Mouse (Mus musculus) left cerebral cortex, adult 18-20 months (tissue): Measurements from ENCODE around the gene Tjap1. TPM values are rescaled to one million over a fixed set of nuclear protein-coding genes. Genes with fewer than 3 reads are reported as not detected.

Source experiments
- microRNA-seq, 2 experiments: library from miRNA; unstranded; fragments of <30 nt; microRNA quantifications; one replicate each; pipeline ENCODE4 v1.2.0; 2021
- total RNA-seq, 2 experiments: library from RNA; stranded (reverse); gene quantifications; 2 replicates each; pipeline ENCODE4 v1.2.3; 2021

Tjap1 gene
- total RNA-seq, 2 experiments from 2014 or later = 37.7 to 48.9 TPM

Small RNAs within 50 kb of the gene (microRNA-seq; reads per million reads assigned to microRNA genes)
- gene Mir693 = 0.21 to 0.99 reads per million in 2 experiments

Other genes starting within 250 kb of the Tjap1 start
- 10 to 100 TPM; 85.6 to 86.3 TPM for gene Mrps18a, start 172.0 kb downstream of the Tjap1 start, total RNA-seq
- gene Rsph9, start 138.8 kb downstream of the Tjap1 start, total RNA-seq = 10 to 100 TPM; 17.9 to 21.9 TPM
- 10 to 100 TPM; 13.5 to 14.3 TPM for gene Mad2l1bp, start 129.5 kb downstream of the Tjap1 start, total RNA-seq
- gene Gtpbp2, start 122.0 kb downstream of the Tjap1 start, total RNA-seq = 100 to 1,000 TPM; 102 to 116 TPM
- 1 to 10 TPM; 6.1 to 6.3 TPM for gene Polh, start 80.4 kb downstream of the Tjap1 start, total RNA-seq
- gene Xpo5, start 80.2 kb downstream of the Tjap1 start, total RNA-seq = 10 to 100 TPM; 38.6 to 41.9 TPM
- 10 to 100 TPM; 37.3 to 42.1 TPM for gene Polr1c, start 35.0 kb downstream of the Tjap1 start, total RNA-seq
- gene Yipf3, start 34.9 kb downstream of the Tjap1 start, total RNA-seq = 10 to 100 TPM; 76.0 to 87.1 TPM
- gene Lrrc73, start 29.5 kb downstream of the Tjap1 start, total RNA-seq = 10 to 100 TPM; 60.1 to 63.7 TPM
- gene Dlk2, start 14.4 kb upstream of the Tjap1 start, total RNA-seq = 10 to 100 TPM; 65.7 to 67.5 TPM
- 1 to 10 TPM; 6.9 to 9.2 TPM for gene Abcc10, start 45.3 kb upstream of the Tjap1 start, total RNA-seq
- gene Zfp318, start 100.7 kb upstream of the Tjap1 start, total RNA-seq = 10 to 100 TPM; 46.2 to 50.5 TPM
- gene Crip3, start 145.9 kb upstream of the Tjap1 start, total RNA-seq = 1 to 10 TPM; 3.7 to 4.3 TPM
- under 1 TPM; 0.30 TPM for gene Slc22a7, start 155.4 kb upstream of the Tjap1 start, total RNA-seq
- 100 to 1,000 TPM; 130 to 135 TPM for gene Ttbk1, start 204.6 kb upstream of the Tjap1 start, total RNA-seq
- 1 to 10 TPM; 2.8 TPM for gene Dnph1, start 213.7 kb upstream of the Tjap1 start, total RNA-seq